Mouse (Mus musculus): ENCODE data around the gene Fam136a.
"Not testable (repeated sequence)": the region's sequence is repeated elsewhere in the genome, so short reads cannot be mapped to it uniquely, and the experiment has no call there.

Gene Fam136a

GRCm38 (mm10) chr6:86365371-86366124 is at the start of gene Fam136a:
Gene Fam136a, plus strand, starts transcription at chr6:86365646.
- DNase-seq (ENCODE audit: low read depth, low spot score), result peak; percentile 99

- no peak for DNase-seq (ENCODE audit: low read depth, low spot score)
Observed at GRCm38 (mm10) chr6:86317066-86317465, 48.4 kb upstream of the Fam136a start.

GRCm38 (mm10) chr6:86318855-86319254 is 46.6 kb upstream of the Fam136a start:
- DNase-seq (ENCODE audit: low read depth, low spot score), result no peak

GRCm38 (mm10) chr6:86322031-86322563 is 43.3 kb upstream of the Fam136a start:
- DNase-seq (ENCODE audit: low read depth, low spot score), result no peak

GRCm38 (mm10) chr6:86322991-86323390 is 42.5 kb upstream of the Fam136a start:
- no peak for DNase-seq (ENCODE audit: low read depth, low spot score)

- no peak for DNase-seq (ENCODE audit: low read depth, low spot score)
Observed at GRCm38 (mm10) chr6:86324400-86324799, 41.0 kb upstream of the Fam136a start.

GRCm38 (mm10) chr6:86325646-86326045 is 39.8 kb upstream of the Fam136a start:
- DNase-seq (ENCODE audit: low read depth, low spot score), result no peak

GRCm38 (mm10) chr6:86326866-86327265 is 38.6 kb upstream of the Fam136a start:
- no peak for DNase-seq (ENCODE audit: low read depth, low spot score)

- no peak for DNase-seq (ENCODE audit: low read depth, low spot score)
Observed at GRCm38 (mm10) chr6:86328369-86328768, 37.1 kb upstream of the Fam136a start.

- DNase-seq (ENCODE audit: low read depth, low spot score), result no peak
Observed at GRCm38 (mm10) chr6:86329943-86330342, 35.5 kb upstream of the Fam136a start.

GRCm38 (mm10) chr6:86335121-86335849 is 30.2 kb upstream of the Fam136a start:
- no peak for DNase-seq (ENCODE audit: low read depth, low spot score)

- DNase-seq (ENCODE audit: low read depth, low spot score), result no peak
Observed at GRCm38 (mm10) chr6:86335860-86336259, 29.6 kb upstream of the Fam136a start.

- DNase-seq (ENCODE audit: low read depth, low spot score), result not testable (repeated sequence)
Observed at GRCm38 (mm10) chr6:86336340-86336739, 29.1 kb upstream of the Fam136a start.

GRCm38 (mm10) chr6:86343656-86344055 is 21.8 kb upstream of the Fam136a start:
- no peak for DNase-seq (ENCODE audit: low read depth, low spot score)

- DNase-seq (ENCODE audit: low read depth, low spot score), result no peak
Observed at GRCm38 (mm10) chr6:86346063-86346462, 19.4 kb upstream of the Fam136a start.

- no peak for DNase-seq (ENCODE audit: low read depth, low spot score)
Observed at GRCm38 (mm10) chr6:86349257-86349656, 16.2 kb upstream of the Fam136a start.

- DNase-seq (ENCODE audit: low read depth, low spot score), result no peak
Observed at GRCm38 (mm10) chr6:86354948-86355347, 10.5 kb upstream of the Fam136a start.

GRCm38 (mm10) chr6:86356956-86357355 is 8.5 kb upstream of the Fam136a start:
- no peak for DNase-seq (ENCODE audit: low read depth, low spot score)

- DNase-seq (ENCODE audit: low read depth, low spot score), result no peak
Observed at GRCm38 (mm10) chr6:86360691-86361090, 4.8 kb upstream of the Fam136a start.

- DNase-seq (ENCODE audit: low read depth, low spot score), result no peak
Observed at GRCm38 (mm10) chr6:86361373-86361772, 4.1 kb upstream of the Fam136a start.

- DNase-seq (ENCODE audit: low read depth, low spot score), result peak; percentile 67
Observed at GRCm38 (mm10) chr6:86364442-86365141, 854 bp upstream of the Fam136a start.
